19 mouse cellular contexts compared by ENCODE assay signal in the genomic region with DNA sequence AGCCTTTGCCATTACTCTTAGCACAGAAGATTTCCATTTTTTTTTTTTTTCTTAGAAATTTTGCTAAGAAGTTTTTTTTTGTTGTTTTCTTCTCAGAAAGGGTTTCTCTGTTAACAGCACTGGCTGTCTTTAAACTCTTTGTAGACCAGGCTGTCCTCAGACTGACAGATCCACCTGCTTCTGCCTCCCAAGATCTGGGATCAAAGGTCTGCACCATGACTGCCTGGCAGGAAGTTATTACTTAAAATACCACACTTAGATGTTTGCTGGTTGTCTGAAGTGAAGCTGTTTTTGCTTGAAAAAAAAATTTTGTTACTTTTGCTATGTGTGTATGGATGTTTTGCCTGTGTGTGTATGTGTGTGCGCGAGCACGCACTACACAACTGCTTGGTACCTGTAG.
"Had no signal": no experiment of that assay in that cellular context is flagged by ENCODE, and none has a peak within 500 bp of the region (broad histone marks: within the 10 kb centered on the region; RNA-seq: fewer than 3 reads in every experiment).

No protein-coding gene starts in this region.

- H3K27ac ChIP-seq: intestine, embryonic 15.5 days; left cerebral cortex, adult 2 months; limb, embryonic 12.5 days; limb, embryonic 15.5 days; lung, embryonic 15.5 days; midbrain, embryonic 10.5 days; midbrain, embryonic 13.5 days; neural tube, embryonic 13.5 days had no signal

- DNase-seq: layer of hippocampus, postnatal 36 days; lung, adult 18-20 months; lung, postnatal 10 days; lung, postnatal 36 days; retina, postnatal 1 day; right cerebral cortex, postnatal 25 days; thymus, adult 18-20 months; thymus, postnatal 4 days had no signal

- H3K9me3 ChIP-seq: intestine, embryonic 15.5 days; limb, embryonic 12.5 days; limb, embryonic 15.5 days; lung, embryonic 15.5 days; megakaryocyte, embryonic 14.5 days; midbrain, embryonic 10.5 days; midbrain, embryonic 13.5 days; neural tube, embryonic 13.5 days had no signal

- H3K27me3 ChIP-seq: intestine, embryonic 15.5 days; limb, embryonic 12.5 days; limb, embryonic 15.5 days; lung, embryonic 15.5 days; megakaryocyte, embryonic 14.5 days; midbrain, embryonic 13.5 days; neural tube, embryonic 13.5 days had no signal

- H3K4me1 ChIP-seq: limb, embryonic 12.5 days; lung, embryonic 15.5 days had no signal

- ATAC-seq: intestine, embryonic 15.5 days; midbrain, embryonic 13.5 days; midbrain, embryonic 16.5 days had no signal

- H3K4me2 ChIP-seq: intestine, embryonic 15.5 days; limb, embryonic 12.5 days; limb, embryonic 15.5 days; lung, embryonic 15.5 days; midbrain, embryonic 13.5 days; neural tube, embryonic 13.5 days had no signal

- H3K4me3 ChIP-seq: intestine, embryonic 15.5 days; left cerebral cortex, adult 2 months; limb, embryonic 12.5 days; limb, embryonic 15.5 days; lung, embryonic 15.5 days; megakaryocyte, embryonic 14.5 days; midbrain, embryonic 10.5 days; midbrain, embryonic 13.5 days; myocyte; neural tube, embryonic 13.5 days had no signal

- H3K9ac ChIP-seq: intestine, embryonic 15.5 days; limb, embryonic 12.5 days; limb, embryonic 15.5 days; lung, embryonic 15.5 days; midbrain, embryonic 13.5 days; neural tube, embryonic 13.5 days had no signal
